Mouse (Mus musculus) midbrain, embryonic 10.5 days (tissue): ENCODE measurements around the gene Trim62. TPM values are rescaled to one million over a fixed set of nuclear protein-coding genes. Genes with fewer than 3 reads are reported as not detected.

Experiments used
- DNase-seq: peaks from one replicate; pipeline ENCODE4 v3.0.0-alpha.2; 2017; ENCODE audit warnings: low spot score
- H3K27ac ChIP-seq: fragments of 300-500 bp; sonication (generic); replicated peaks from 2 replicates; pipeline ENCODE4 v1.5.1; 2016; ENCODE audit warnings: mild to moderate bottlenecking
- H3K27me3 ChIP-seq: fragments of 300-500 bp; sonication (generic); 2 replicates; pipeline ENCODE4 v1.6.1; 2016; ENCODE audit warnings: low read depth, mild to moderate bottlenecking; ENCODE audit not compliant: poor library complexity, severe bottlenecking
- H3K36me3 ChIP-seq: fragments of 300-500 bp; sonication (generic); 2 replicates; pipeline ENCODE4 v1.6.1; 2016; ENCODE audit warnings: mild to moderate bottlenecking, moderate library complexity
- H3K4me1 ChIP-seq: fragments of 300-500 bp; sonication (generic); 2 replicates; pipeline ENCODE4 v1.6.1; 2016
- H3K4me3 ChIP-seq: fragments of 300-500 bp; sonication (generic); 2 replicates; pipeline ENCODE4 v1.5.1; 2016; ENCODE audit warnings: mild to moderate bottlenecking, moderate library complexity
- H3K9me3 ChIP-seq: fragments of 300-500 bp; sonication (generic); replicated peaks from 2 replicates; pipeline ENCODE4 v1.6.1; 2016; ENCODE audit warnings: mild to moderate bottlenecking
- WGBS: fragments of 180-500 bp; shearing (Covaris S2); methylation state at CpG from one replicate; pipeline ENCODE4 v1.1.7; 2016; 5-methylcytosine and 5-hydroxymethylcytosine counted together
- polyA plus RNA-seq: library from polyadenylated mRNA; unstranded; fragments of >200 nt; fragmentation: Nextera tagmentation; extraction: Ambion mirVana; gene quantifications from 2 replicates; pipeline ENCODE4 v1.2.1, GENCODE M21; 2016

Gene Trim62
- polyA plus RNA-seq, 1 experiment from 2014 or later: 7.6 TPM

GRCm38 (mm10) chr4:128957155-128957911 lies 74.0 kb downstream of the Trim62 start:
- WGBS: 53% methylated on average over 11 of the region's 11 CpGs
- Histone ChIP-seq H3K27ac (no peak overlapping the region), H3K4me1 (peaks cover 43% of the 10 kb centered on the region), H3K36me3 (no peaks in the 10 kb centered on the region), H3K27me3 (peaks cover 29% of the 10 kb centered on the region), H3K9me3 (no peaks in the 10 kb centered on the region), H3K4me3 (no peak overlapping the region)
- peak; percentile 66 for DNase-seq

DNA sequence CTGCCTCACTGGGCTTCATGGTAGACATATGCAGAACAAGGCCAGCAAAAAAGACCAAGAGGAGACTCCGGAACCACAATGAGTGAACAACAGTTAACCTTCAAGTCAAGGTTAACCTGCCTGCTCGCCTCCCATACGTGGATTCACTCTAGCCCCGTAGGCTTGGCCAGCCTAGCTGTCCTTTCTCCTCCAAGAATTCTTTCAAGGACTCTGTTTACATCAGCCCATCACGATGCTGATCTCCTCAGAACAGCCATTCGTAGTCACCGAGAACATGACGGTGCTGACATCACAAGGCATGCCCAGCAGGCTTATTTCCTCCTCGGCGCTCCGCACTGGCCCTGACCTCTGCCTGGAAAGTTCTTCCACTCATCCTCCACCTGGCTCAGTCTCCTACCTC lies 74.8 kb downstream of the Trim62 start:
- Histone ChIP-seq H3K27me3 (peaks cover 32% of the 10 kb centered on the region), H3K9me3 (no peaks in the 10 kb centered on the region), H3K4me3 (no peak overlapping the region), H3K27ac (no peak overlapping the region), H3K36me3 (no peaks in the 10 kb centered on the region), H3K4me1 (peaks cover 49% of the 10 kb centered on the region)
- WGBS: 88% methylated on average over 11 of the region's 11 CpGs
- DNase-seq: no peak

DNA sequence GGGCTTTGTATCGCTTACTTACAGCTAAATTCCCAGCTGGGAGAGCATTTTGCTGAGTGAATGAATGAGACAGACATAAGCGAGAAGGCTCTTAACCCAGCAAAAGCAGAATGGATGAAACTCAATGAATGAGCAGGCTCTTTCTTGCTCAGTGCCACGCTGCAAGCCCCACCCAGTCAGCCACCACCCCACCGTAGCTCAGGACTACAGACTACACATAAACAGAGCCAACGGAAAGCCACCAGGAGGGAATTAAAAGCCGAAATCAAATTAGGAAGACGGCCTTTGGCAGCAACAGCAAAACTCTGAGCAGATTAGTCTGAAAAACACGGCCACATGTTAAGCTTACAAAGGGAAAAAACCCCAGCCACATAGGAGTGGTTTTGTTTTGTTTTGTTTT lies 75.5 kb downstream of the Trim62 start:
- Histone ChIP-seq H3K4me1 (peaks cover 46% of the 10 kb centered on the region), H3K9me3 (no peaks in the 10 kb centered on the region), H3K27me3 (peaks cover 38% of the 10 kb centered on the region), H3K27ac (no peak overlapping the region), H3K36me3 (no peaks in the 10 kb centered on the region), H3K4me3 (no peak overlapping the region)
- no peak for DNase-seq
- 73% methylated on average over 8 of the region's 8 CpGs for whole genome bisulfite sequencing

DNA sequence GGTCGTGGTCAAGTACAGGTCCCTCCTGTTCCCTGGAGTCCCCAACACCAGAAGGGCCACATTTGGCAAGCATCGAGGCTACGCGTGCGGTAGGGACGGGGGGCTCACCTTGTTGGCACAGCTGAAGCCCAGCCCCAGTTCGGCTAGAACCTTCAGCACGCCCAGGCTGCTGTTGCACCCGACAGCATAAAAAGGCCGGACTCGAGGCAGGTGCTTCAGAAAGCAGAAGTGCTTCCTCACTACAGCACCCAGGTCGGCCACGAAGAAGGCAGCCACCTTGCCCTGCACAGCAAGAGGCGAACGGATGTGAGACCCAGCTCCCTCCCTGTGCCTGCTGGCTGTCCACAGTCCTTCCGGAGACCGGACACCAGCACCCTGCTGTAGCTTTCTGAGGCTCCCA lies 76.3 kb downstream of the Trim62 start:
- 87% methylated on average over 17 of the region's 17 CpGs for WGBS

More for the DNA sequence above, 76.3 kb downstream of the Trim62 start:
- H3K27me3 ChIP-seq: peaks cover 47% of the 10 kb centered on the region
- no peak overlapping the region for H3K4me3 ChIP-seq
- H3K27ac ChIP-seq: no peak overlapping the region
- H3K36me3 ChIP-seq: no peaks in the 10 kb centered on the region
- no peaks in the 10 kb centered on the region for H3K9me3 ChIP-seq
- peaks cover 39% of the 10 kb centered on the region for H3K4me1 ChIP-seq
- no peak for DNase-seq

Other genes starting within 250 kb of the Trim62 start
- gene Phc2, start 228.9 kb upstream of the Trim62 start, polyA plus RNA-seq: 20.8 and 30.0 TPM in 2 replicates
- 0.10 and 0.24 TPM in 2 replicates for gene A3galt2, start 128.2 kb upstream of the Trim62 start, polyA plus RNA-seq
- gene Zfp362, start 77.5 kb upstream of the Trim62 start, polyA plus RNA-seq: 36.5 and 37.9 TPM in 2 replicates
- 11.1 and 14.9 TPM in 2 replicates for gene Azin2, start 78.9 kb downstream of the Trim62 start, polyA plus RNA-seq
- 187 and 205 TPM in 2 replicates for gene Ak2, start 108.4 kb downstream of the Trim62 start, polyA plus RNA-seq
- gene Rnf19b, start 174.7 kb downstream of the Trim62 start, polyA plus RNA-seq: 7.1 and 9.0 TPM in 2 replicates
- 1.0 and 2.1 TPM in 2 replicates for gene Tmem54, start 222.0 kb downstream of the Trim62 start, polyA plus RNA-seq
- gene Hpca, start 238.5 kb downstream of the Trim62 start, polyA plus RNA-seq: 1.4 and 2.4 TPM in 2 replicates